Mouse (Mus musculus) gastrocnemius, postnatal 10 days (tissue): ENCODE measurements around the gene Gm20388. TPM values are rescaled to one million over a fixed set of nuclear protein-coding genes. Genes with fewer than 3 reads are reported as not detected.
A peak's percentile ranks its signal among the peaks of the same experiment; 100 is the strongest.
"Not testable (repeated sequence)": the region's sequence is repeated elsewhere in the genome, so short reads cannot be mapped to it uniquely, and the experiment has no call there.

ENCODE experiments used
- DNase-seq: peaks from one replicate; pipeline ENCODE4 v3.0.0; 2021; ENCODE audit warnings: mixed read lengths
- total RNA-seq, 2 experiments: library from RNA; stranded (reverse); gene quantifications; 2 replicates each; pipeline ENCODE4 v1.2.3; 2021

Gene Gm20388
- total RNA-seq, 2 experiments from 2014 or later, result 2.9 to 6.0 TPM

GRCm38 (mm10) chr8:123138741-123139140, 3228.1 kb downstream of the Gm20388 start:
- no peak for DNase-seq

GRCm38 (mm10) chr8:123141741-123142462, 3231.3 kb downstream of the Gm20388 start:
- DNase-seq, result peak; percentile 81

GRCm38 (mm10) chr8:123145279-123145678, 3234.6 kb downstream of the Gm20388 start:
- DNase-seq, result peak; percentile 61

GRCm38 (mm10) chr8:123146390-123146789, 3235.7 kb downstream of the Gm20388 start:
- peak; percentile 2 for DNase-seq

GRCm38 (mm10) chr8:123150737-123151171, 3240.1 kb downstream of the Gm20388 start:
- DNase-seq, result no peak

GRCm38 (mm10) chr8:123155177-123155576, 3244.5 kb downstream of the Gm20388 start:
- peak; percentile 13 for DNase-seq

GRCm38 (mm10) chr8:123156070-123156773, 3245.6 kb downstream of the Gm20388 start:
- DNase-seq, result no peak

- no peak for DNase-seq
These were observed 3247.3 kb downstream of the Gm20388 start, which contains the start of gene Sult5a1 for GRCm38 (mm10) chr8:123157888-123158465. TSS of gene Sult5a1 (minus strand) at chr8:123158315.

GRCm38 (mm10) chr8:123181391-123181790, 3270.8 kb downstream of the Gm20388 start:
- DNase-seq, result peak; percentile 37

GRCm38 (mm10) chr8:123185566-123186409, 3275.1 kb downstream of the Gm20388 start, which contains the start of gene Dpep1:
TSS of gene Dpep1 (plus strand) at chr8:123186242.
- peak; percentile 37 for DNase-seq

- no peak for DNase-seq
These were observed 3277.4 kb downstream of the Gm20388 start for GRCm38 (mm10) chr8:123188006-123188405.

GRCm38 (mm10) chr8:123188841-123189240, 3278.2 kb downstream of the Gm20388 start:
- DNase-seq, result no peak

GRCm38 (mm10) chr8:123190678-123191077, 3280.0 kb downstream of the Gm20388 start:
- DNase-seq, result peak; percentile 85

GRCm38 (mm10) chr8:123191908-123192307, 3281.3 kb downstream of the Gm20388 start:
- no peak for DNase-seq

GRCm38 (mm10) chr8:123193771-123194170, 3283.1 kb downstream of the Gm20388 start:
- DNase-seq, result no peak

GRCm38 (mm10) chr8:123197016-123197415, 3286.4 kb downstream of the Gm20388 start:
- not testable (repeated sequence) for DNase-seq

- no peak for DNase-seq
These were observed 3289.2 kb downstream of the Gm20388 start for GRCm38 (mm10) chr8:123199864-123200263.

GRCm38 (mm10) chr8:123202288-123202687, 3291.6 kb downstream of the Gm20388 start:
- peak; percentile 79 for DNase-seq

GRCm38 (mm10) chr8:123203571-123203970, 3292.9 kb downstream of the Gm20388 start:
- no peak for DNase-seq

- DNase-seq, result no peak
These were observed 3301.2 kb downstream of the Gm20388 start for GRCm38 (mm10) chr8:123211876-123212275.

- DNase-seq, result peak; percentile 89
These were observed 3301.9 kb downstream of the Gm20388 start, which contains the start of the genes Chmp1a and Spata33 for GRCm38 (mm10) chr8:123212321-123213117. TSS of gene Chmp1a (minus strand) at chr8:123212763. TSS of gene Spata33 (plus strand) at chr8:123212832.
